Mouse (Mus musculus): Measurements from ENCODE around the gene Uxt. TPM values are rescaled to one million over a fixed set of nuclear protein-coding genes. Genes with fewer than 3 reads are reported as not detected.
A peak's percentile ranks its signal among the peaks of the same experiment; 100 is the strongest.

Gene Uxt
- 10 to 100 TPM; 10.5 to 11.7 TPM for total RNA-seq (2021)

- peak; percentile 86 to 93 for DNase-seq (ENCODE audit: extremely low spot score in 1 of 2, low spot score in 2 of 2)
- intact Hi-C loops (cut with DNase I) = no loop called here
Measured at GRCm38 (mm10) chrX:20961477-20962378, at the start of gene Uxt. TSS of gene Uxt (minus strand) at chrX:20962017.

- DNase-seq (ENCODE audit: extremely low spot score in 1 of 2, low spot score in 2 of 2) = no peak
- intact Hi-C loops (cut with DNase I) = no loop called here
Measured at GRCm38 (mm10) chrX:20980901-20981300, 19.1 kb upstream of the Uxt start.

- DNase-seq (ENCODE audit: extremely low spot score in 1 of 2, low spot score in 2 of 2) = peak; percentile 88 to 90
- intact Hi-C loops (cut with DNase I) = loop anchor here (10.0 kb wide), 1 partner anchor 354 kb away; no protein-coding TSS in a partner anchor
Measured at GRCm38 (mm10) chrX:20950191-20950880, 11.5 kb downstream of the Uxt start, which contains the start of gene Elk1. TSS of gene Elk1 (minus strand) at chrX:20950608.

- peak; percentile 27 to 40 for DNase-seq (ENCODE audit: extremely low spot score in 1 of 2, low spot score in 2 of 2)
Measured at GRCm38 (mm10) chrX:20946055-20946454, 15.8 kb downstream of the Uxt start.

GRCm38 (mm10) chrX:20931963-20932362 lies 29.9 kb downstream of the Uxt start:
- intact Hi-C loops (cut with DNase I) = no loop called here
- DNase-seq (ENCODE audit: extremely low spot score in 1 of 2, low spot score in 2 of 2) = peak in 1 of 2 experiments; percentile 39

More at GRCm38 (mm10) chrX:20946055-20946454, 15.8 kb downstream of the Uxt start:
- intact Hi-C loops (cut with DNase I) = no loop called here

- intact Hi-C loops (cut with DNase I) = no loop called here
- DNase-seq (ENCODE audit: extremely low spot score in 1 of 2, low spot score in 2 of 2) = no peak
Measured at GRCm38 (mm10) chrX:20931364-20931763, 30.5 kb downstream of the Uxt start, which contains the start of gene Cfp. TSS of gene Cfp (minus strand) at chrX:20931555.

- intact Hi-C loops (cut with DNase I) = loop anchor here (10.0 kb wide), 1 partner anchor 105 kb away; no protein-coding TSS in a partner anchor
Measured at GRCm38 (mm10) chrX:20929859-20930258, 32.0 kb downstream of the Uxt start.

GRCm38 (mm10) chrX:20924976-20925375 lies 36.8 kb downstream of the Uxt start:
- intact Hi-C loops (cut with DNase I) = loop anchor here (10.0 kb wide), 1 partner anchor 100 kb away; no protein-coding TSS in a partner anchor
- DNase-seq (ENCODE audit: extremely low spot score in 1 of 2, low spot score in 2 of 2) = no peak

More at GRCm38 (mm10) chrX:20929859-20930258, 32.0 kb downstream of the Uxt start:
- DNase-seq (ENCODE audit: extremely low spot score in 1 of 2, low spot score in 2 of 2) = no peak

GRCm38 (mm10) chrX:20923506-20923905 lies 38.3 kb downstream of the Uxt start:
- intact Hi-C loops (cut with DNase I) = loop anchor here (10.0 kb wide), 1 partner anchor 99 kb away; no protein-coding TSS in a partner anchor
- DNase-seq (ENCODE audit: extremely low spot score in 1 of 2, low spot score in 2 of 2) = no peak

- intact Hi-C loops (cut with DNase I) = loop anchor here (10.0 kb wide), 1 partner anchor 97 kb away; no protein-coding TSS in a partner anchor
- no peak for DNase-seq (ENCODE audit: extremely low spot score in 1 of 2, low spot score in 2 of 2)
Measured at GRCm38 (mm10) chrX:20921366-20921765, 40.5 kb downstream of the Uxt start.

GRCm38 (mm10) chrX:20920844-20921364 lies 40.9 kb downstream of the Uxt start, which contains the start of gene Syn1:
TSS of gene Syn1 (minus strand) at chrX:20921004.
- intact Hi-C loops (cut with DNase I) = loop anchor here (10.0 kb wide), 1 partner anchor 96 kb away; no protein-coding TSS in a partner anchor
- peak; percentile 83 to 91 for DNase-seq (ENCODE audit: extremely low spot score in 1 of 2, low spot score in 2 of 2)

- DNase-seq (ENCODE audit: extremely low spot score in 1 of 2, low spot score in 2 of 2) = no peak
- intact Hi-C loops (cut with DNase I) = loop anchor here (10.0 kb wide), 1 partner anchor 96 kb away; no protein-coding TSS in a partner anchor
Measured at GRCm38 (mm10) chrX:20920249-20920843, 41.5 kb downstream of the Uxt start.

- intact Hi-C loops (cut with DNase I) = no loop called here
- no peak for DNase-seq (ENCODE audit: extremely low spot score in 1 of 2, low spot score in 2 of 2)
Measured at GRCm38 (mm10) chrX:20915075-20915474, 46.7 kb downstream of the Uxt start.

- DNase-seq (ENCODE audit: extremely low spot score in 1 of 2, low spot score in 2 of 2) = no peak
- intact Hi-C loops (cut with DNase I) = no loop called here
Measured at GRCm38 (mm10) chrX:20913726-20914125, 48.1 kb downstream of the Uxt start.

GRCm38 (mm10) chrX:20910074-20910473 lies 51.7 kb downstream of the Uxt start:
- intact Hi-C loops (cut with DNase I) = no loop called here
- no peak for DNase-seq (ENCODE audit: extremely low spot score in 1 of 2, low spot score in 2 of 2)

Data from left cerebral cortex, postnatal 10 days (tissue).